Mouse (Mus musculus): ENCODE results near the gene Col3a1.

The Col3a1 gene

GRCm38 (mm10) chr1:45311388-45311787, at the start of gene Col3a1:
Gene Col3a1 (plus strand): TSS chr1:45311538.
- DNase-seq (ENCODE audit: low spot score): peak; percentile 44

GRCm38 (mm10) chr1:45269421-45269820, 41.9 kb upstream of the Col3a1 start:
- DNase-seq (ENCODE audit: low spot score): no peak

- no peak for DNase-seq (ENCODE audit: low spot score)
Observed at GRCm38 (mm10) chr1:45276006-45276539, 35.3 kb upstream of the Col3a1 start.

GRCm38 (mm10) chr1:45287954-45288353, 23.4 kb upstream of the Col3a1 start:
- DNase-seq (ENCODE audit: low spot score): no peak

- no peak for DNase-seq (ENCODE audit: low spot score)
Observed at GRCm38 (mm10) chr1:45290037-45290436, 21.3 kb upstream of the Col3a1 start.

- DNase-seq (ENCODE audit: low spot score): no peak
Observed at GRCm38 (mm10) chr1:45299394-45300119, 11.8 kb upstream of the Col3a1 start.

GRCm38 (mm10) chr1:45304273-45304672, 7.1 kb upstream of the Col3a1 start:
- no peak for DNase-seq (ENCODE audit: low spot score)

- DNase-seq (ENCODE audit: low spot score): no peak
Observed at GRCm38 (mm10) chr1:45309015-45309414, 2.3 kb upstream of the Col3a1 start.

- no peak for DNase-seq (ENCODE audit: low spot score)
Observed at GRCm38 (mm10) chr1:45311962-45312361, 624 bp downstream of the Col3a1 start.

GRCm38 (mm10) chr1:45312870-45313269, 1.5 kb downstream of the Col3a1 start:
- DNase-seq (ENCODE audit: low spot score): no peak

GRCm38 (mm10) chr1:45313696-45314295, 2.5 kb downstream of the Col3a1 start:
- DNase-seq (ENCODE audit: low spot score): no peak

GRCm38 (mm10) chr1:45315767-45316528, 4.6 kb downstream of the Col3a1 start:
- no peak for DNase-seq (ENCODE audit: low spot score)

GRCm38 (mm10) chr1:45318241-45318640, 6.9 kb downstream of the Col3a1 start:
- no peak for DNase-seq (ENCODE audit: low spot score)

GRCm38 (mm10) chr1:45320861-45321260, 9.5 kb downstream of the Col3a1 start:
- no peak for DNase-seq (ENCODE audit: low spot score)

- DNase-seq (ENCODE audit: low spot score): no peak
Observed at GRCm38 (mm10) chr1:45329149-45329548, 17.8 kb downstream of the Col3a1 start.

GRCm38 (mm10) chr1:45355944-45356343, 44.6 kb downstream of the Col3a1 start:
- DNase-seq (ENCODE audit: low spot score): no peak

- DNase-seq (ENCODE audit: low spot score): no peak
Observed at GRCm38 (mm10) chr1:45358020-45358419, 46.7 kb downstream of the Col3a1 start.

GRCm38 (mm10) chr1:45359147-45359546, 47.8 kb downstream of the Col3a1 start:
- DNase-seq (ENCODE audit: low spot score): no peak

GRCm38 (mm10) chr1:45359673-45360072, 48.3 kb downstream of the Col3a1 start:
- DNase-seq (ENCODE audit: low spot score): no peak

- DNase-seq (ENCODE audit: low spot score): no peak
Observed at GRCm38 (mm10) chr1:45363274-45363673, 51.9 kb downstream of the Col3a1 start.

- no peak for DNase-seq (ENCODE audit: low spot score)
Observed at GRCm38 (mm10) chr1:45365427-45365826, 54.1 kb downstream of the Col3a1 start.

GRCm38 (mm10) chr1:45379992-45380690, 68.8 kb downstream of the Col3a1 start:
- DNase-seq (ENCODE audit: low spot score): no peak
